Mouse (Mus musculus) heart, embryonic 15.5 days (tissue): ENCODE results near the gene Pik3r1. TPM values are rescaled to one million over a fixed set of nuclear protein-coding genes. Genes with fewer than 3 reads are reported as not detected.

Experiments used
- ATAC-seq: fragments of 200-750 bp; cut with Nextera tagmentation; replicated peaks from 2 replicates; pipeline ENCODE4 v1.8.0; 2017; ENCODE audit warnings: low read depth, moderate TSS enrichment; ENCODE audit not compliant: insufficient number of reproducible peaks, insufficient read depth, low FRiP score
- H3K27ac ChIP-seq: fragments of 300-500 bp; sonication (generic); 2 replicates; pipeline ENCODE4 v1.5.1; 2015; ENCODE audit warnings: mild to moderate bottlenecking, inconsistent platforms
- H3K27me3 ChIP-seq: fragments of 300-500 bp; sonication (generic); 2 replicates; pipeline ENCODE4 v1.6.1; 2015; ENCODE audit warnings: inconsistent platforms
- H3K36me3 ChIP-seq: fragments of 300-500 bp; sonication (generic); 2 replicates; pipeline ENCODE4 v1.6.1; 2015; ENCODE audit warnings: mild to moderate bottlenecking, inconsistent platforms
- H3K4me1 ChIP-seq: fragments of 300-500 bp; sonication (generic); replicated peaks from 2 replicates; pipeline ENCODE4 v1.6.1; 2015; ENCODE audit warnings: inconsistent platforms
- H3K4me2 ChIP-seq: fragments of 300-500 bp; sonication (generic); 2 replicates; pipeline ENCODE4 v1.6.1; 2015; ENCODE audit warnings: inconsistent platforms, mild to moderate bottlenecking, moderate library complexity
- H3K4me3 ChIP-seq: fragments of 300-500 bp; sonication (generic); 2 replicates; pipeline ENCODE4 v1.5.1; 2015; ENCODE audit warnings: mild to moderate bottlenecking, inconsistent platforms
- H3K9ac ChIP-seq: fragments of 300-500 bp; sonication (generic); 2 replicates; pipeline ENCODE4 v1.6.1; 2015; ENCODE audit warnings: mild to moderate bottlenecking, inconsistent platforms
- H3K9me3 ChIP-seq: fragments of 300-500 bp; sonication (generic); replicated peaks from 2 replicates; pipeline ENCODE4 v1.6.1; 2016; ENCODE audit warnings: inconsistent platforms
- WGBS: fragments of 180-500 bp; shearing (Covaris S2); methylation state at CpG from one replicate; pipeline ENCODE4 v1.1.7; 2015; ENCODE audit warnings: mixed read lengths; 5-methylcytosine and 5-hydroxymethylcytosine counted together
- polyA plus RNA-seq: library from polyadenylated mRNA; unstranded; fragments of >200 nt; fragmentation: Nextera tagmentation; extraction: Ambion mirVana; gene quantifications from 2 replicates; pipeline ENCODE4 v1.2.1, GENCODE M21; 2015

Pik3r1 gene
- polyA plus RNA-seq, 1 experiment from 2014 or later: 20.2 TPM

- WGBS: 56% methylated on average over 8 of the region's 8 CpGs
- Histone ChIP-seq H3K36me3 (no peaks in the 10 kb centered on the region), H3K4me3 (no peak overlapping the region), H3K9ac (no peak overlapping the region), H3K9me3 (no peaks in the 10 kb centered on the region), H3K27ac (no peak overlapping the region), H3K4me1 (peaks cover 37% of the 10 kb centered on the region), H3K27me3 (no peaks in the 10 kb centered on the region), H3K4me2 (no peak overlapping the region)
- no peak for ATAC-seq
These were observed 32.5 kb downstream of the Pik3r1 start for GRCm38 (mm10) chr13:101735364-101736120.

- Histone ChIP-seq H3K27ac (no peak overlapping the region), H3K9me3 (no peaks in the 10 kb centered on the region), H3K36me3 (no peaks in the 10 kb centered on the region), H3K9ac (no peak overlapping the region), H3K4me2 (no peak overlapping the region), H3K27me3 (no peaks in the 10 kb centered on the region), H3K4me3 (no peak overlapping the region), H3K4me1 (peaks cover 40% of the 10 kb centered on the region)
- 81% methylated on average over 7 of the region's 7 CpGs for WGBS
- no peak for ATAC-seq
These were observed 33.8 kb downstream of the Pik3r1 start for GRCm38 (mm10) chr13:101734227-101734626.

GRCm38 (mm10) chr13:101732675-101733074 is 35.3 kb downstream of the Pik3r1 start:
- ATAC-seq: no peak
- WGBS: 69% methylated on average over 10 of the region's 10 CpGs
- Histone ChIP-seq H3K27ac (no peak overlapping the region), H3K9ac (no peak overlapping the region), H3K27me3 (no peaks in the 10 kb centered on the region), H3K36me3 (no peaks in the 10 kb centered on the region), H3K9me3 (no peaks in the 10 kb centered on the region), H3K4me1 (peaks cover 39% of the 10 kb centered on the region), H3K4me2 (no peak overlapping the region), H3K4me3 (no peak overlapping the region)

GRCm38 (mm10) chr13:101731777-101732176 is 36.2 kb downstream of the Pik3r1 start:
- 57% methylated on average over 7 of the region's 7 CpGs for WGBS
- H3K27me3 ChIP-seq: no peaks in the 10 kb centered on the region
- H3K4me1 ChIP-seq: peaks cover 39% of the 10 kb centered on the region
- H3K36me3 ChIP-seq: no peaks in the 10 kb centered on the region
- no peak overlapping the region for H3K4me2 ChIP-seq
- no peak overlapping the region for H3K9ac ChIP-seq
- H3K27ac ChIP-seq: no peak overlapping the region
- ATAC-seq: no peak
- no peak overlapping the region for H3K4me3 ChIP-seq
- no peaks in the 10 kb centered on the region for H3K9me3 ChIP-seq

- H3K4me1 ChIP-seq: peaks cover 28% of the 10 kb centered on the region
- no peak for ATAC-seq
- 0 out of 2 replicates have a peak overlapping the region, but pooled peaks have one; percentile 1 for H3K27ac ChIP-seq
- no peaks in the 10 kb centered on the region for H3K27me3 ChIP-seq
- WGBS: 73% methylated on average over 8 of the region's 8 CpGs
- H3K4me2 ChIP-seq: no peak overlapping the region
- no peak overlapping the region for H3K9ac ChIP-seq
- H3K36me3 ChIP-seq: no peaks in the 10 kb centered on the region
- no peaks in the 10 kb centered on the region for H3K9me3 ChIP-seq
- no peak overlapping the region for H3K4me3 ChIP-seq
These were observed 37.7 kb downstream of the Pik3r1 start for GRCm38 (mm10) chr13:101730351-101730750.

GRCm38 (mm10) chr13:101729248-101730055 is 38.6 kb downstream of the Pik3r1 start:
- H3K36me3 ChIP-seq: no peaks in the 10 kb centered on the region
- H3K27me3 ChIP-seq: no peaks in the 10 kb centered on the region
- H3K27ac ChIP-seq: 0 out of 2 replicates have a peak overlapping the region, but pooled peaks have one; percentile 30
- no peaks in the 10 kb centered on the region for H3K9me3 ChIP-seq
- no peak overlapping the region for H3K9ac ChIP-seq
- 0 out of 2 replicates have a peak, but pooled peaks have one; percentile 21 for ATAC-seq
- no peak overlapping the region for H3K4me3 ChIP-seq
- peaks cover 25% of the 10 kb centered on the region for H3K4me1 ChIP-seq
- no peak overlapping the region for H3K4me2 ChIP-seq
- WGBS: 69% methylated on average over 4 of the region's 4 CpGs

- peaks cover 26% of the 10 kb centered on the region for H3K4me1 ChIP-seq
- 0 out of 2 replicates have a peak overlapping the region, but pooled peaks have one; percentile 30 for H3K27ac ChIP-seq
- H3K9ac ChIP-seq: no peak overlapping the region
- WGBS: 65% methylated on average over 7 of the region's 7 CpGs
- no peak overlapping the region for H3K4me2 ChIP-seq
- 0 out of 2 replicates have a peak, but pooled peaks have one; percentile 48 for ATAC-seq
- no peaks in the 10 kb centered on the region for H3K27me3 ChIP-seq
- H3K4me3 ChIP-seq: no peak overlapping the region
- no peaks in the 10 kb centered on the region for H3K9me3 ChIP-seq
- no peaks in the 10 kb centered on the region for H3K36me3 ChIP-seq
These were observed 39.2 kb downstream of the Pik3r1 start for GRCm38 (mm10) chr13:101728816-101729215.

- WGBS: 87% methylated on average over 3 of the region's 3 CpGs
- Histone ChIP-seq H3K9me3 (no peaks in the 10 kb centered on the region), H3K27me3 (no peaks in the 10 kb centered on the region), H3K36me3 (no peaks in the 10 kb centered on the region), H3K4me2 (no peak overlapping the region), H3K9ac (no peak overlapping the region), H3K4me1 (peaks cover 24% of the 10 kb centered on the region), H3K27ac (no peak overlapping the region), H3K4me3 (no peak overlapping the region)
- ATAC-seq: no peak
These were observed 39.7 kb downstream of the Pik3r1 start for GRCm38 (mm10) chr13:101728300-101728699.

GRCm38 (mm10) chr13:101727837-101728236 is 40.2 kb downstream of the Pik3r1 start:
- Histone ChIP-seq H3K27ac (no peak overlapping the region), H3K27me3 (no peaks in the 10 kb centered on the region), H3K4me2 (no peak overlapping the region), H3K36me3 (no peaks in the 10 kb centered on the region), H3K9me3 (no peaks in the 10 kb centered on the region), H3K9ac (no peak overlapping the region), H3K4me1 (peaks cover 20% of the 10 kb centered on the region), H3K4me3 (no peak overlapping the region)
- no peak for ATAC-seq
- 71% methylated on average over 5 of the region's 5 CpGs for WGBS

- H3K4me3 ChIP-seq: no peak overlapping the region
- WGBS: 78% methylated on average over 3 of the region's 3 CpGs
These were observed 41.1 kb downstream of the Pik3r1 start for GRCm38 (mm10) chr13:101726922-101727321.

GRCm38 (mm10) chr13:101721901-101722595 is 46.0 kb downstream of the Pik3r1 start:
- WGBS: 84% methylated on average over 9 of the region's 9 CpGs
- H3K9me3 ChIP-seq: no peaks in the 10 kb centered on the region
- no peaks in the 10 kb centered on the region for H3K27me3 ChIP-seq
- peaks cover 36% of the 10 kb centered on the region for H3K4me1 ChIP-seq
- ATAC-seq: no peak
- H3K36me3 ChIP-seq: no peaks in the 10 kb centered on the region
- no peak overlapping the region for H3K9ac ChIP-seq
- H3K4me2 ChIP-seq: no peak overlapping the region
- H3K4me3 ChIP-seq: no peak overlapping the region
- H3K27ac ChIP-seq: no peak overlapping the region

More at GRCm38 (mm10) chr13:101726922-101727321, 41.1 kb downstream of the Pik3r1 start:
- H3K36me3 ChIP-seq: no peaks in the 10 kb centered on the region
- H3K27ac ChIP-seq: no peak overlapping the region
- H3K4me2 ChIP-seq: no peak overlapping the region
- H3K9me3 ChIP-seq: no peaks in the 10 kb centered on the region
- no peak overlapping the region for H3K9ac ChIP-seq
- H3K4me1 ChIP-seq: peaks cover 20% of the 10 kb centered on the region
- H3K27me3 ChIP-seq: no peaks in the 10 kb centered on the region
- ATAC-seq: no peak
